Mouse (Mus musculus) urinary bladder, postnatal 36 days (tissue): ENCODE results near the gene Atp11a.

Experiments used
- DNase-seq, 2 experiments: peaks; one replicate each; pipeline ENCODE4 v3.0.0; 2022; ENCODE audit warnings: low spot score in 2 of 2, mixed read lengths in 1 of 2

Atp11a gene

DNA sequence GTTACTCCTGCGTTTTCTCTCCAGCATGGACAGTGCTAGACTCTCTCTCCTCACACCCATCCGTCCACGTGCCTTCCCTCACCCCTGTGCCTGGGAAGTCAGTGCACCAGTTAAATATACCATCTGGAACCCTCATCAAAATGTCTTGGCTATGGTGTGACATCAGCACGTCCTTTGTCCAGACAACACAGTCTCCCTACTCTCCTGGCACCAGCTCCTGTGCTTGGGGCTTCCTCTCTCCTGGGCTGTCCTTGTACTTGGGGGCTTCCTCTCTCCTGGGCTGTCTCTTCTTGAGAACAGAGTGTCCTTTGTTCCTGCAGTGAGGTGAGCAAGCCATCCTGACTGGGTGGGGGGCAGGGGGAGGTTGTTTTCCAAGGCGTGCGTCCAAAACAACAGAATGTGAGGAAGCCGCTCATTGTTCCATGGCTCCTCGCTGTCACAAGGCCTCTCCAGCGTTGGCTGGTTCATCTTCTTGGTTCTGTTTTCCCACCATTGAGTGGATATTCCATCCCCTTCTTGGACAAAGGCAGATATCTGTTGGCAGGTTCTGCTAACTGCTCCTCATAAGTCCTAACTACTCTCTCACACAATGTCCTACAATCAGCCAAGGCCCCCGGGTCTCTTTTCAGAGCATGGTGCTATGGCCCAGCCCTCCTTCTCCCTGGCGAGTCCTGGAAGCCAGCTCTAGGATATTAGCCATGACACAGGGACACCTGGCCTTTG lies 148.9 kb downstream of the Atp11a start:
- peak in 1 of 2 experiments; percentile 21 for DNase-seq

GRCm38 (mm10) chr8:12906597-12906996 lies 149.8 kb downstream of the Atp11a start:
- DNase-seq, result no peak

DNA sequence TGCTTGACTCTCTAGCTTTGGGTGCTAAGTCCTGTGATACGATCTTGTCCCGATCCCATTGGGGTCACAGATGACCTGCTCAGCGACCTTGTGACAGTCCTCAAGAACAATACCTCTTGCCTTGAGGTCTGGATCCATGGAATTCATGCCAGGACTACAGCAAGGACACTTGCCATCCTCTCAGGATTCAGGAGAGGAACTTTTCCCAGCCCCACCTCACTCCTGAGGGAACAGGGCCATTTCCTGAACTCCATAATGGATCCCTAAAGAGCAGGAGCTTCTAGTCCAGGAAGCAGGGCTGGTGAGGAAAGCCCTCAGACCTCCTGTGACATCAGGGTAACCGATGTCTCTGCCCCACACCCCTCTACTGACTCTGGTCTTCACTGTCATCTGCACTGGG lies 150.9 kb downstream of the Atp11a start:
- DNase-seq, result no peak

- no peak for DNase-seq
These were observed 155.2 kb downstream of the Atp11a start for GRCm38 (mm10) chr8:12912011-12912410.

- no peak for DNase-seq
These were observed 158.6 kb downstream of the Atp11a start for GRCm38 (mm10) chr8:12915187-12916006.

GRCm38 (mm10) chr8:12916156-12916900 lies 159.5 kb downstream of the Atp11a start:
- DNase-seq, result no peak

DNA sequence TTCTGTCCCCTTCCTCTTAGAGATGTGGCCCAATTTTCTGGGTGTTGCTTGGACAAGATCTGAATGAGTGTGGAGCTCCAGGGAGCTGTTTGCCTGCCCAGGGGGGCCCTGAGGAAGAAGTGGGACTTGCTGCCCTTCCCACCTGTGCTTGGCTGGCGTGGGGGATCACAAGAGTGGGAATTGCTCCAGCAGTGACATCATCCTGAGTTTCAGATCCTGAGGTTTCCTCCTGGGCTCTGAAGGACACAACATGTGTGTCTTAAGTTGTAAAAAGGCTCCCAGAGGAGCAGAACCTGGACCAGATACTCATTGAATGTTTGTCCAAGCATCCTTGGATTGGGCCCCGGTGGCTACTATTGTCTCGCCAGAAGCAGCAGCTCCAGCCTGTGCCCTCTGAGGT lies 160.2 kb downstream of the Atp11a start:
- no peak for DNase-seq

GRCm38 (mm10) chr8:12917831-12918230 lies 161.0 kb downstream of the Atp11a start:
- DNase-seq, result no peak
